Mouse (Mus musculus): ENCODE measurements around the gene Rwdd2b. TPM values are rescaled to one million over a fixed set of nuclear protein-coding genes. Genes with fewer than 3 reads are reported as not detected.

Gene Rwdd2b
- polyA plus RNA-seq, 1 experiment: 4.6 TPM

- no peak for DNase-seq (ENCODE audit: low spot score)
Measured at GRCm38 (mm10) chr16:87420662-87421061, 19.7 kb downstream of the Rwdd2b start.

DNA sequence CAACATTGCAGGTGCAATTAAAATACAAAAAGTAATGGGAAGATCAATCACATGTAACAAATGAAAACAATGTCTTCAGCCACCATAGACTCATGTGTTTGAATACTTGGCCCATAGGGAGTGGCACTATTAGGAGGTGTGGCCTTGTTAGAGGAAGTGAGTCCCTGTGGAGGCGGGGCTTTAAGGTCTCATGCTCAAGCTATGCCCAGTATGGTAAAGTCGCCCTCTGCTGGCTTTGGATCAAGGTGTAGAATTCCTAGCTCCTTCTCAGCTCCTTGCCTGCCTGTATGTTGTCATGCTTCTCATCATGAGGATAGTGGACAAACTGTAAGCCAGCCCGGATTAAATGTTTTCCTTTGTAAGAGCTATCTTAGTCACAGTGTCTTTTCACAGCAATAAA lies 35.4 kb downstream of the Rwdd2b start:
- DNase-seq (ENCODE audit: low spot score): no peak

GRCm38 (mm10) chr16:87393813-87394548 lies 46.4 kb downstream of the Rwdd2b start:
- DNase-seq (ENCODE audit: low spot score): no peak

GRCm38 (mm10) chr16:87387444-87387977 lies 52.9 kb downstream of the Rwdd2b start:
- DNase-seq (ENCODE audit: low spot score): no peak

GRCm38 (mm10) chr16:87384366-87384765 lies 56.0 kb downstream of the Rwdd2b start:
- no peak for DNase-seq (ENCODE audit: low spot score)

Other genes with a start within 250 kb of the Rwdd2b start
- gene N6amt1, start 86.4 kb downstream of the Rwdd2b start, polyA plus RNA-seq (2012; rRNA removed): 23.4 and 27.6 TPM in 2 replicates
- gene Ltn1, start 8.0 kb downstream of the Rwdd2b start, polyA plus RNA-seq (2012; rRNA removed): 11.4 and 11.7 TPM in 2 replicates
- 39.5 and 47.9 TPM in 2 replicates for gene Usp16, start 14.1 kb upstream of the Rwdd2b start, polyA plus RNA-seq (2012; rRNA removed)
- 119 and 127 TPM in 2 replicates for gene Cct8, start 55.3 kb upstream of the Rwdd2b start, polyA plus RNA-seq (2012; rRNA removed)
- gene Map3k7cl, start 112.8 kb upstream of the Rwdd2b start, polyA plus RNA-seq (2012; rRNA removed): 2.8 TPM in 2 replicates